Mouse (Mus musculus): ENCODE results near the gene Pabpc6. TPM values are rescaled to one million over a fixed set of nuclear protein-coding genes. Genes with fewer than 3 reads are reported as not detected.

Pabpc6 gene
- total RNA-seq (2023; ENCODE audit: inconsistent age): not detected in 4 replicates

DNA sequence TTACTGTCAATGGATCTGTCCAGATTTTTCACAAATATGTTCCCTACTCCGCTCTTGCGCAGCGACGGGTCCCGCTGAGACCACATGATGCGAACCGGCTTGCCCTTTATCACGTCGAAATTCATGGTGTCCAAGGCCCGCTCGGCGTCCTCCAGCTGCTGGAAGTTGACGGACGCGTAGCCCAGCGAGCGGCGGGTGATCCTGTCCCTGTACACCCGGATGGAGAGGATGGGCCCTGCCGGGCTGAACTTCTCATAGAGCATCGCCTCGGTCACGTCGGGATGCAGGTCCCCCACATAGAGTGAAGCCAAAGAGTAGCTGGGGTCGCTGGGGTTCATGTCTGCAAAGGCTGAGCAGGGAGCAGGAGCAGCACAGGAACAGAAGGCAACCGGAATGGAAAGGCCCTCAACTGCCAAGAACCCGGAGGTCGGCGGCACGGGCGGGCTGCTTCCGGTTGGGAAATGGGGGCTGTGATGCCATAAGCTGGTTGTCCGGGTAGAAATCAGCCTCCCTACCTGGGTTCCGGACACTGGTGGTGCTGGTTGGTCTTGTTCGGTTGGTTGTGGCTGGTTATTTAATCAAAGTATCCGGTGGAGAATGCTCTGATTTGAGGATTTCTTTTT is at the start of gene Pabpc6:
Gene Pabpc6, minus strand, starts transcription at position 435 of the 623 bp plus-strand sequence.

Other genes starting within 250 kb of the Pabpc6 start
- not detected in 4 replicates for gene Gm17728, start 247.7 kb downstream of the Pabpc6 start, total RNA-seq (2023; ENCODE audit: inconsistent age)

Data from B cell, adult (primary cell).